In genomic region chr1:133907949-133908658, GRCm38 (mm10) we compare ENCODE assay signal across 8 mouse cellular contexts. TPM values are rescaled to one million over a fixed set of nuclear protein-coding genes. Genes with fewer than 3 reads are reported as not detected.
DNase-seq lines count a peak whose midpoint lies in the region; ATAC-seq and TF ChIP-seq lines count a peak whose summit lies in the region.

Gene Optc (minus strand): TSS chr1:133907999.

- H3K27ac ChIP-seq in forebrain, embryonic 14.5 days (ENCODE audit: low read depth, low read length) = peak within 1 kb of the TSS; percentile 90
- peak within 1 kb of the TSS; percentile 63 for H3K27ac ChIP-seq in kidney, postnatal 0 days
- H3K27ac ChIP-seq in neural tube, embryonic 13.5 days (replicated peaks) = peak within 1 kb of the TSS; percentile 86

- TF ChIP-seq CTCF in lung, adult 2 months (IDR thresholded peaks at IDR 0.05; ENCODE audit: insufficient read depth, low read length) = no peak
- no peak for TF ChIP-seq CTCF in kidney, postnatal 0 days (IDR thresholded peaks at IDR 0.05; ENCODE audit: low read depth)

- DNase-seq in lung, adult 2 months = no peak
- no peak for DNase-seq in lung, postnatal 25 days (ENCODE audit: low spot score)
- DNase-seq in c-Kit-positive CD71-positive TER-119-positive erythroid progenitor cells, embryonic 14.5 days (ENCODE audit: low spot score) = peak; percentile 54
- DNase-seq in forebrain, embryonic 14.5 days (ENCODE audit: low spot score) = peak; percentile 92
- DNase-seq in kidney, postnatal 0 days (ENCODE audit: low spot score) = peak; percentile 83
- DNase-seq in liver = peak; percentile 79
- no peak for DNase-seq in ovary, postnatal 10 days (ENCODE audit: low spot score)

- no peak for TF ChIP-seq POLR2A in lung, adult 2 months (IDR thresholded peaks at IDR 0.05; ENCODE audit: borderline replicate concordance, extremely low read depth, low read depth, low read length)

- H3K4me2 ChIP-seq in forebrain, embryonic 14.5 days (ENCODE audit: low read length) = peak within 1 kb of the TSS; percentile 83
- peak within 1 kb of the TSS; percentile 70 for H3K4me2 ChIP-seq in kidney, postnatal 0 days (ENCODE audit: low read length)
- H3K4me2 ChIP-seq in neural tube, embryonic 13.5 days = peak within 1 kb of the TSS; percentile 81

- H3K9ac ChIP-seq in forebrain, embryonic 14.5 days (ENCODE audit: low read length) = peak within 1 kb of the TSS; percentile 67
- peak within 1 kb of the TSS; percentile 52; the same call in 1 of the 2 replicates for H3K9ac ChIP-seq in kidney, postnatal 0 days (ENCODE audit: low read depth, low read length)
- H3K9ac ChIP-seq in neural tube, embryonic 13.5 days = peak within 1 kb of the TSS; percentile 75

- H3K4me3 ChIP-seq in lung, adult 2 months (replicated peaks; ENCODE audit: extremely low read depth, low read depth, low read length) = peak within 1 kb of the TSS; percentile 5
- peak within 1 kb of the TSS; percentile 37 for H3K4me3 ChIP-seq in forebrain, embryonic 14.5 days (ENCODE audit: low read depth, low read length)
- H3K4me3 ChIP-seq in kidney, postnatal 0 days (replicated peaks; ENCODE audit: low read depth, low read length) = peak within 1 kb of the TSS; percentile 27
- peak within 1 kb of the TSS; percentile 42 for H3K4me3 ChIP-seq in neural tube, embryonic 13.5 days

- H3K27me3 ChIP-seq in forebrain, embryonic 14.5 days (replicated peaks; ENCODE audit: control insufficient read depth, insufficient read depth, low read length) = 0 out of 2 replicates have a peak, but pooled peaks cover 3% of the 10 kb centered on the region
- H3K27me3 ChIP-seq in kidney, postnatal 0 days (ENCODE audit: insufficient read depth, low read length) = no peaks in the 10 kb centered on the region
- H3K27me3 ChIP-seq in neural tube, embryonic 13.5 days = 0 out of 2 replicates have a peak, but pooled peaks cover 10% of the 10 kb centered on the region

- no peaks in the 10 kb centered on the region for H3K36me3 ChIP-seq in forebrain, embryonic 14.5 days (ENCODE audit: control insufficient read depth, insufficient read depth, low read length)
- H3K36me3 ChIP-seq in kidney, postnatal 0 days (ENCODE audit: insufficient read depth, low read length) = no peaks in the 10 kb centered on the region
- no peaks in the 10 kb centered on the region for H3K36me3 ChIP-seq in neural tube, embryonic 13.5 days

- H3K4me1 ChIP-seq in lung, adult 2 months (ENCODE audit: control insufficient read depth, insufficient read depth, low read length) = peaks cover 12% of the 10 kb centered on the region; the same call in 1 of the 2 replicates
- H3K4me1 ChIP-seq in forebrain, embryonic 14.5 days (ENCODE audit: control insufficient read depth, insufficient read depth, low read length) = peaks cover 16% of the 10 kb centered on the region
- peaks cover 12% of the 10 kb centered on the region for H3K4me1 ChIP-seq in kidney, postnatal 0 days (replicated peaks; ENCODE audit: insufficient read depth, low read length)
- H3K4me1 ChIP-seq in neural tube, embryonic 13.5 days (replicated peaks) = peaks cover 37% of the 10 kb centered on the region

- no peaks in the 10 kb centered on the region for H3K9me3 ChIP-seq in forebrain, embryonic 14.5 days (replicated peaks; ENCODE audit: control insufficient read depth, low read length)
- no peaks in the 10 kb centered on the region for H3K9me3 ChIP-seq in kidney, postnatal 0 days (replicated peaks; ENCODE audit: low read length)
- no peaks in the 10 kb centered on the region for H3K9me3 ChIP-seq in neural tube, embryonic 13.5 days

- 9% methylated on average over 30 of the region's 30 CpGs for WGBS in lung, adult 2 months
- WGBS in forebrain, embryonic 14.5 days = 2% methylated on average over 29 of the region's 30 CpGs
- 4% methylated on average over 26 of the region's 30 CpGs for WGBS in kidney, postnatal 0 days
- WGBS in neural tube, embryonic 13.5 days = 3% methylated on average over 26 of the region's 30 CpGs

- peak; percentile 88 for ATAC-seq in forebrain, embryonic 14.5 days
- peak; percentile 57 for ATAC-seq in kidney, postnatal 0 days (replicated peaks; ENCODE audit: low FRiP score, low read depth)
- ATAC-seq in neural tube, embryonic 13.5 days (ENCODE audit: low read depth) = peak; percentile 88

RNA-seq across cellular contexts. Expression of gene Optc, which starts in this region (rescaled TPM):
- 1.6 and 3.1 TPM in 2 replicates for polyA plus RNA-seq in lung, adult 2 months (2012; rRNA removed)
- 2.4 and 3.4 TPM in 2 replicates for polyA plus RNA-seq in forebrain, embryonic 14.5 days (2014; fragmentation: Nextera tagmentation; extraction: Ambion mirVana)
- polyA plus RNA-seq in kidney, postnatal 0 days (2015; fragmentation: Nextera tagmentation; extraction: Ambion mirVana) = 0.39 and 0.40 TPM in 2 replicates
- 2.0 and 2.4 TPM in 2 replicates for polyA plus RNA-seq in neural tube, embryonic 13.5 days (2015; fragmentation: Nextera tagmentation; extraction: Ambion mirVana)

Comparison
In these comparisons a context has a peak if more than half of its experiments do, and no peak if none do; other contexts are left out.
1. Peak in DNase-seq, ATAC-seq, H3K4me3 ChIP-seq, H3K27ac ChIP-seq, H3K9ac ChIP-seq and H3K4me2 ChIP-seq in kidney, postnatal 0 days; RNA of the gene not detected or under 1 TPM.
2. DNase-seq: peak in c-Kit-positive CD71-positive TER-119-positive erythroid progenitor cells, embryonic 14.5 days (single experiment), forebrain, embryonic 14.5 days (single experiment) and liver (single experiment); none in lung, adult 2 months (single experiment), lung, postnatal 25 days (single experiment) and ovary, postnatal 10 days (single experiment).
3. Peak in every context shown above with its lines, with median percentiles within 50 percentile points of each other: H3K4me3 ChIP-seq, ATAC-seq, H3K27ac ChIP-seq, H3K4me2 ChIP-seq and H3K9ac ChIP-seq.